Mouse (Mus musculus): Measurements from ENCODE around the gene Pde6h. TPM values are rescaled to one million over a fixed set of nuclear protein-coding genes. Genes with fewer than 3 reads are reported as not detected.
A peak's percentile ranks its signal among the peaks of the same experiment; 100 is the strongest.

The Pde6h gene
- polyA plus RNA-seq, 1 experiment from 2014 or later, result 0.09 TPM

- Histone ChIP-seq H3K27me3 (ENCODE audit: control insufficient read depth, insufficient read depth, low read length) (no peaks in the 10 kb centered on the region), H3K4me3 (ENCODE audit: low read depth, low read length) (no peak overlapping the region), H3K4me1 (ENCODE audit: control insufficient read depth, insufficient read depth, low read length) (peaks cover 11% of the 10 kb centered on the region), H3K4me2 (replicated peaks; ENCODE audit: low read depth, low read length) (no peak overlapping the region), H3K9me3 (ENCODE audit: control insufficient read depth, low read depth, low read length) (no peaks in the 10 kb centered on the region), H3K9ac (replicated peaks; ENCODE audit: low read depth, low read length) (no peak overlapping the region), H3K36me3 (ENCODE audit: control insufficient read depth, insufficient read depth, low read length) (no peaks in the 10 kb centered on the region), H3K27ac (ENCODE audit: low read length) (no peak overlapping the region)
- 88% methylated on average over 1 of the region's 1 CpGs for WGBS
- no peak for ATAC-seq (ENCODE audit: insufficient number of reproducible peaks, insufficient read depth, low FRiP score, low read depth)
Observed at GRCm38 (mm10) chr6:136927626-136928025, 4.0 kb downstream of the Pde6h start.

- no peaks in the 10 kb centered on the region for H3K27me3 ChIP-seq (ENCODE audit: control insufficient read depth, insufficient read depth, low read length)
- H3K4me3 ChIP-seq (ENCODE audit: low read depth, low read length), result no peak overlapping the region
- peak overlapping the region; percentile 1 for H3K4me2 ChIP-seq (replicated peaks; ENCODE audit: low read depth, low read length)
- peaks cover 11% of the 10 kb centered on the region for H3K4me1 ChIP-seq (ENCODE audit: control insufficient read depth, insufficient read depth, low read length)
- H3K27ac ChIP-seq (ENCODE audit: low read length), result peak overlapping the region; percentile 87
- WGBS, result 8% methylated on average over 12 of the region's 12 CpGs
- H3K9ac ChIP-seq (replicated peaks; ENCODE audit: low read depth, low read length), result no peak overlapping the region
- peak; percentile 87 for ATAC-seq (ENCODE audit: insufficient number of reproducible peaks, insufficient read depth, low FRiP score, low read depth)
- no peaks in the 10 kb centered on the region for H3K36me3 ChIP-seq (ENCODE audit: control insufficient read depth, insufficient read depth, low read length)
- H3K9me3 ChIP-seq (ENCODE audit: control insufficient read depth, low read depth, low read length), result no peaks in the 10 kb centered on the region
Observed at GRCm38 (mm10) chr6:136930677-136931076, 7.0 kb downstream of the Pde6h start.

- no peaks in the 10 kb centered on the region for H3K27me3 ChIP-seq (ENCODE audit: control insufficient read depth, insufficient read depth, low read length)
- peaks cover 11% of the 10 kb centered on the region for H3K4me1 ChIP-seq (ENCODE audit: control insufficient read depth, insufficient read depth, low read length)
- ATAC-seq (ENCODE audit: insufficient number of reproducible peaks, insufficient read depth, low FRiP score, low read depth), result no peak
- peak overlapping the region; percentile 87 for H3K27ac ChIP-seq (ENCODE audit: low read length)
- no peak overlapping the region for H3K9ac ChIP-seq (replicated peaks; ENCODE audit: low read depth, low read length)
- 77% methylated on average over 13 of the region's 13 CpGs for WGBS
- peak overlapping the region; percentile 1; the same call in 1 of the 2 replicates for H3K4me2 ChIP-seq (replicated peaks; ENCODE audit: low read depth, low read length)
- H3K4me3 ChIP-seq (ENCODE audit: low read depth, low read length), result no peak overlapping the region
- no peaks in the 10 kb centered on the region for H3K9me3 ChIP-seq (ENCODE audit: control insufficient read depth, low read depth, low read length)
- H3K36me3 ChIP-seq (ENCODE audit: control insufficient read depth, insufficient read depth, low read length), result no peaks in the 10 kb centered on the region
Observed at GRCm38 (mm10) chr6:136931246-136931645, 7.6 kb downstream of the Pde6h start.

GRCm38 (mm10) chr6:136934068-136934467 lies 10.4 kb downstream of the Pde6h start:
- no peaks in the 10 kb centered on the region for H3K36me3 ChIP-seq (ENCODE audit: control insufficient read depth, insufficient read depth, low read length)
- peaks cover 11% of the 10 kb centered on the region for H3K4me1 ChIP-seq (ENCODE audit: control insufficient read depth, insufficient read depth, low read length)
- WGBS, result 80% methylated on average over 7 of the region's 7 CpGs
- no peak for ATAC-seq (ENCODE audit: insufficient number of reproducible peaks, insufficient read depth, low FRiP score, low read depth)
- H3K4me3 ChIP-seq (ENCODE audit: low read depth, low read length), result no peak overlapping the region
- no peak overlapping the region for H3K27ac ChIP-seq (ENCODE audit: low read length)
- no peaks in the 10 kb centered on the region for H3K27me3 ChIP-seq (ENCODE audit: control insufficient read depth, insufficient read depth, low read length)
- H3K9ac ChIP-seq (replicated peaks; ENCODE audit: low read depth, low read length), result no peak overlapping the region
- H3K4me2 ChIP-seq (replicated peaks; ENCODE audit: low read depth, low read length), result no peak overlapping the region
- H3K9me3 ChIP-seq (ENCODE audit: control insufficient read depth, low read depth, low read length), result no peaks in the 10 kb centered on the region

GRCm38 (mm10) chr6:136935233-136935632 lies 11.6 kb downstream of the Pde6h start:
- WGBS, result 70% methylated on average over 3 of the region's 3 CpGs
- Histone ChIP-seq H3K36me3 (ENCODE audit: control insufficient read depth, insufficient read depth, low read length) (no peaks in the 10 kb centered on the region), H3K4me3 (ENCODE audit: low read depth, low read length) (no peak overlapping the region), H3K27me3 (ENCODE audit: control insufficient read depth, insufficient read depth, low read length) (no peaks in the 10 kb centered on the region), H3K4me1 (ENCODE audit: control insufficient read depth, insufficient read depth, low read length) (peaks cover 13% of the 10 kb centered on the region), H3K4me2 (replicated peaks; ENCODE audit: low read depth, low read length) (no peak overlapping the region), H3K27ac (ENCODE audit: low read length) (no peak overlapping the region), H3K9me3 (ENCODE audit: control insufficient read depth, low read depth, low read length) (no peaks in the 10 kb centered on the region), H3K9ac (replicated peaks; ENCODE audit: low read depth, low read length) (no peak overlapping the region)
- ATAC-seq (ENCODE audit: insufficient number of reproducible peaks, insufficient read depth, low FRiP score, low read depth), result no peak

DNA sequence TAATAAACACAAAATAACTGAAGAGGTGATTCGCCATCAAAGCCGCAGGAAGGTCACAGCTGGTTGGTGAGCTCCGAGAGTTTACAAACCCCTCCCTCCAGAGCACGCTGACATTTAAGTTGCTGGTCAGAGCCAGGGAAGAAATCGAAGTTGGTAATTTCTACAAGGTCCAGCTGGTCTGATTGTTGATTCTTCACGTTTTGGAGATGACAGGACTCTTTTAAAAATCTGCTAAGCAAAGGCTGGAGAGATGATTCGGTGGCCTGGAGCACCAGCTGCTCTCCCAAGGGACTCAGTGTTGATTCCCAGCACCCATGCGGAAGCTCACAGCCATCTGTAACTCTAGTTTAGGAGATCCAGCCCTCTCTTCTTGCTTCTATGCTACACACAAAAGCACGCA lies 12.7 kb downstream of the Pde6h start:
- no peaks in the 10 kb centered on the region for H3K9me3 ChIP-seq (ENCODE audit: control insufficient read depth, low read depth, low read length)
- H3K27me3 ChIP-seq (ENCODE audit: control insufficient read depth, insufficient read depth, low read length), result no peaks in the 10 kb centered on the region
- H3K9ac ChIP-seq (replicated peaks; ENCODE audit: low read depth, low read length), result no peak overlapping the region
- no peaks in the 10 kb centered on the region for H3K36me3 ChIP-seq (ENCODE audit: control insufficient read depth, insufficient read depth, low read length)
- ATAC-seq (ENCODE audit: insufficient number of reproducible peaks, insufficient read depth, low FRiP score, low read depth), result no peak
- no peak overlapping the region for H3K4me3 ChIP-seq (ENCODE audit: low read depth, low read length)
- peaks cover 13% of the 10 kb centered on the region for H3K4me1 ChIP-seq (ENCODE audit: control insufficient read depth, insufficient read depth, low read length)
- WGBS, result 79% methylated on average over 9 of the region's 9 CpGs
- no peak overlapping the region for H3K4me2 ChIP-seq (replicated peaks; ENCODE audit: low read depth, low read length)
- no peak overlapping the region for H3K27ac ChIP-seq (ENCODE audit: low read length)

GRCm38 (mm10) chr6:136937117-136937516 lies 13.5 kb downstream of the Pde6h start:
- Histone ChIP-seq H3K4me3 (ENCODE audit: low read depth, low read length) (no peak overlapping the region), H3K4me2 (replicated peaks; ENCODE audit: low read depth, low read length) (no peak overlapping the region), H3K27me3 (ENCODE audit: control insufficient read depth, insufficient read depth, low read length) (no peaks in the 10 kb centered on the region), H3K36me3 (ENCODE audit: control insufficient read depth, insufficient read depth, low read length) (no peaks in the 10 kb centered on the region), H3K9me3 (ENCODE audit: control insufficient read depth, low read depth, low read length) (no peaks in the 10 kb centered on the region), H3K9ac (replicated peaks; ENCODE audit: low read depth, low read length) (no peak overlapping the region), H3K27ac (ENCODE audit: low read length) (no peak overlapping the region), H3K4me1 (ENCODE audit: control insufficient read depth, insufficient read depth, low read length) (peaks cover 16% of the 10 kb centered on the region)
- 87% methylated on average over 3 of the region's 3 CpGs for WGBS
- ATAC-seq (ENCODE audit: insufficient number of reproducible peaks, insufficient read depth, low FRiP score, low read depth), result no peak

DNA sequence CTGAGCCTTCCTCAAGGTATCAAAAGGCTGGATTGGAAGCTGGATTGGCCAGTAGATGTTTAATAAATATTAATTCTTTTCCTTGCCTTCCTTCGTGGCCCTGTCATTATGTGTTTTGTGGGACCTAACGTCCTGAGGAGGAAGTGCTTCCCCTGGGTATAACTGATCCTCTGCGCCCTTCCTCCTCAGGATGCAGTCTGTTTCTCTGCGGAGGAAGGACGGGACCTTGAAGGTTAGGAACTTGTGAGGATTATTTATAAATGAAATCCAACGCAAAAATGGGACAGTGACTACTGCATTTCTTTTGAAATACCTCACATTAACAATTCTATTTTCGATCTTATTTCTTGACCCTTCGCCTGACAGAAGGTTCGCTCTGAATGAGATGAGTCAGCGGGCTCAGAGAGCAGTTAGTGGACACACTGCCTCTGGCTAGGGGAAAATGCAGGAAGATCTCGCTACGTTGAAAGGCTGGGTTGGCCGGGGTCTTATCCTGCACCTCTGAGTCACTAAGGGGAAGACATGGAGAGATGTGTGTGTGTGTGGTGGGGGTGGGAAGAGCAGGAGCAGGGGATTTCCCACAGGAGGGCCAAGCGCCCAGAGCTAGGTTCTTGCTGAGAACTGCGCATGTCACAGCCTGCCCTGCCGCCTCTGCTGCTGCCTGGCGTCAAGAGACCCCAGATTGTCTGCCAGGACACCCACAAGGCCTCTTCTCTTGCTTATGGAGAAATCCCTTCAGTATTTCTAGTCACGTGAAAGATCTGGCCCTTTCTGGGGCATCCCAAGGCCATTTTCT lies 14.9 kb downstream of the Pde6h start:
- Histone ChIP-seq H3K9ac (replicated peaks; ENCODE audit: low read depth, low read length) (no peak overlapping the region), H3K9me3 (ENCODE audit: control insufficient read depth, low read depth, low read length) (no peaks in the 10 kb centered on the region), H3K27ac (ENCODE audit: low read length) (peak overlapping the region; percentile 27; the same call in 1 of the 2 replicates), H3K4me1 (ENCODE audit: control insufficient read depth, insufficient read depth, low read length) (peaks cover 16% of the 10 kb centered on the region), H3K4me2 (replicated peaks; ENCODE audit: low read depth, low read length) (no peak overlapping the region), H3K36me3 (ENCODE audit: control insufficient read depth, insufficient read depth, low read length) (no peaks in the 10 kb centered on the region), H3K27me3 (ENCODE audit: control insufficient read depth, insufficient read depth, low read length) (no peaks in the 10 kb centered on the region), H3K4me3 (ENCODE audit: low read depth, low read length) (no peak overlapping the region)
- no peak for ATAC-seq (ENCODE audit: insufficient number of reproducible peaks, insufficient read depth, low FRiP score, low read depth)
- WGBS, result 66% methylated on average over 18 of the region's 18 CpGs

Data from stomach, embryonic 14.5 days (tissue).